ENCODE assay signal across 17 mouse cellular contexts in the genomic region with DNA sequence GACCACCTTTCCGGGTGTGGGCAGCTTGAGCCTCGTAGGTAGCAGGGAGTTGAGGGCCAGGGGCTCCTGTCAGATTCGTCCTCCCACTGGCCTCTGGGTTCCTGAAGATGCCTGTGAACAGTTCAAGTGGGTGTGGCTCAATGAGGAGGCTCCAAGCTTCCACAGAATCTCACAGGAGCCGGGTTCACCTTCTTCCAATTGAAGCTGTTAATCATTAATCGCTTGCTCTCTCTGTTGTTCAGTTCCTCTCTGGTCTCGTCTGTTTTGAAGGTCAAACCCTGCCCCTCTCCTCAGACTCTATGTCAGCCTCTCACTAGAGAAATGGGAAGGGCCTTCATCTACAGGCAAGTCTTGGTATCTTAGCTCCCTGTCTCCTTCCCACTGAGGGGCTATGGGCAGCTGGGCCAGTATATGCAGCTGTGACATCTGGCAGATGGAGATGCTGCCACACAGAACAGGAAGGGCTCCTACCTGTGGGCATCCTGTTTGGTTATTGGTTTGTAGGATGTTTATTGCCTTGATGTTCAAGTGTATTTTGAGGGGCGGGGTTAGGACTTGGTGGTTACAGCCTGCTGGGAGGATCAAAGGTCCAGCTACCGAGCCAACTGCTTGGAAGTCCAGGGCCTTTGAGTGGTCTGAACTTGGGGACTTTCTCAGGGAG. TPM values are rescaled to one million over a fixed set of nuclear protein-coding genes. Genes with fewer than 3 reads are reported as not detected.
DNase-seq lines count a peak whose midpoint lies in the region; ATAC-seq and TF ChIP-seq lines count a peak whose summit lies in the region.
"Had no signal": no experiment of that assay in that cellular context is flagged by ENCODE, and none has a peak within 500 bp of the region (broad histone marks: within the 10 kb centered on the region; RNA-seq: fewer than 3 reads in every experiment).

No protein-coding gene starts in this region.

- no peaks in the 10 kb centered on the region for H3K36me3 ChIP-seq in thymus, adult 2 months (ENCODE audit: control insufficient read depth, insufficient read depth, low read length)
- no peaks in the 10 kb centered on the region for H3K36me3 ChIP-seq in kidney, postnatal 0 days (ENCODE audit: insufficient read depth, low read length)
- H3K36me3 ChIP-seq in stomach, postnatal 0 days (ENCODE audit: control insufficient read depth, insufficient read depth, low read length): no peaks in the 10 kb centered on the region
- H3K36me3 ChIP-seq in forebrain, embryonic 11.5 days (ENCODE audit: control insufficient read depth, insufficient read depth, low read length): no peaks in the 10 kb centered on the region
- H3K36me3 ChIP-seq: embryonic facial prominence, embryonic 10.5 days; heart, embryonic 10.5 days had no signal

- H3K4me3 ChIP-seq in thymus, adult 2 months (ENCODE audit: control insufficient read depth, insufficient read depth, low read length): no peak overlapping the region
- no peak overlapping the region for H3K4me3 ChIP-seq in kidney, postnatal 0 days (replicated peaks; ENCODE audit: low read depth, low read length)
- H3K4me3 ChIP-seq in stomach, postnatal 0 days (ENCODE audit: low read depth, low read length): no peak overlapping the region
- H3K4me3 ChIP-seq in forebrain, embryonic 11.5 days (ENCODE audit: low read depth, low read length): no peak overlapping the region
- H3K4me3 ChIP-seq: embryonic facial prominence, embryonic 10.5 days; heart, embryonic 10.5 days had no signal

- no peaks in the 10 kb centered on the region for H3K27me3 ChIP-seq in thymus, adult 2 months (ENCODE audit: control insufficient read depth, insufficient read depth, low read length)
- H3K27me3 ChIP-seq in kidney, postnatal 0 days (ENCODE audit: insufficient read depth, low read length): no peaks in the 10 kb centered on the region
- no peaks in the 10 kb centered on the region for H3K27me3 ChIP-seq in stomach, postnatal 0 days (ENCODE audit: control insufficient read depth, insufficient read depth, low read length)
- no peaks in the 10 kb centered on the region for H3K27me3 ChIP-seq in forebrain, embryonic 11.5 days (ENCODE audit: control insufficient read depth, insufficient read depth, low read length)

- H3K4me2 ChIP-seq in kidney, postnatal 0 days (ENCODE audit: low read length): no peak overlapping the region
- no peak overlapping the region for H3K4me2 ChIP-seq in stomach, postnatal 0 days (replicated peaks; ENCODE audit: low read depth)
- H3K4me2 ChIP-seq in forebrain, embryonic 11.5 days (ENCODE audit: low read depth, low read length, severe bottlenecking): no peak overlapping the region

- H3K4me1 ChIP-seq in thymus, adult 2 months (replicated peaks; ENCODE audit: control insufficient read depth, insufficient read depth, low read length): peaks cover 29% of the 10 kb centered on the region
- H3K4me1 ChIP-seq in kidney, postnatal 0 days (replicated peaks; ENCODE audit: insufficient read depth, low read length): peaks cover 12% of the 10 kb centered on the region; the same call in 1 of the 2 replicates
- peaks cover 5% of the 10 kb centered on the region; the same call in 1 of the 2 replicates for H3K4me1 ChIP-seq in stomach, postnatal 0 days (replicated peaks; ENCODE audit: control insufficient read depth, insufficient read depth)
- no peaks in the 10 kb centered on the region for H3K4me1 ChIP-seq in forebrain, embryonic 11.5 days (replicated peaks; ENCODE audit: control insufficient read depth, insufficient read depth, low read length)

- no peaks in the 10 kb centered on the region for H3K9me3 ChIP-seq in kidney, postnatal 0 days (replicated peaks; ENCODE audit: low read length)
- H3K9me3 ChIP-seq in stomach, postnatal 0 days (ENCODE audit: control insufficient read depth, low read length): no peaks in the 10 kb centered on the region
- no peaks in the 10 kb centered on the region for H3K9me3 ChIP-seq in forebrain, embryonic 11.5 days (ENCODE audit: control insufficient read depth, low read length)
- H3K9me3 ChIP-seq: embryonic facial prominence, embryonic 10.5 days; heart, embryonic 10.5 days had no signal

- peak; percentile 77 for ATAC-seq in inflammation-experienced regulatory T-cells, adult 6 months
- ATAC-seq in kidney, postnatal 0 days (replicated peaks; ENCODE audit: low FRiP score, low read depth): peak; percentile 52; the same call in 1 of the 2 replicates
- peak; percentile 35; the same call in 1 of the 2 replicates for ATAC-seq in stomach, postnatal 0 days (ENCODE audit: low FRiP score, low TSS enrichment)
- ATAC-seq in forebrain, embryonic 11.5 days (replicated peaks; ENCODE audit: low FRiP score): no peak

- DNase-seq in thymus, adult 2 months: no peak
- no peak for DNase-seq in thymus, postnatal 4 days
- DNase-seq in kidney, postnatal 0 days (ENCODE audit: low spot score): peak; percentile 32
- DNase-seq in stomach, postnatal 0 days (ENCODE audit: low spot score): no peak
- no peak for DNase-seq in forebrain, embryonic 11.5 days (ENCODE audit: low spot score)
- DNase-seq in frontal cortex, adult 2 months (ENCODE audit: extremely low spot score in 1 of 2, low spot score in 1 of 2): no peak
- DNase-seq in left cerebral cortex, adult 18-20 months (ENCODE audit: low spot score in 2 of 2): no peak
- DNase-seq: adrenal gland, postnatal 10 days; cerebellum, postnatal 14 days; left cerebral cortex, postnatal 4 days; lung, adult 2 months had no signal

- TF ChIP-seq CTCF in thymus, adult 2 months (IDR thresholded peaks at IDR 0.05; ENCODE audit: borderline replicate concordance, control insufficient read depth, extremely low read depth, insufficient read depth, low read length, poor library complexity): no peak
- no peak for TF ChIP-seq CTCF in kidney, postnatal 0 days (IDR thresholded peaks at IDR 0.05; ENCODE audit: low read depth)
- TF ChIP-seq CTCF in stomach, postnatal 0 days (IDR thresholded peaks at IDR 0.05; ENCODE audit: low read depth): no peak

- peak overlapping the region; percentile 41; the same call in 1 of the 2 replicates for H3K27ac ChIP-seq in thymus, adult 2 months (ENCODE audit: control insufficient read depth, insufficient read depth, low read length)
- H3K27ac ChIP-seq in kidney, postnatal 0 days: peak overlapping the region; percentile 57
- no peak overlapping the region for H3K27ac ChIP-seq in stomach, postnatal 0 days (replicated peaks)
- H3K27ac ChIP-seq in forebrain, embryonic 11.5 days (ENCODE audit: low read depth, low read length): no peak overlapping the region
- H3K27ac ChIP-seq: embryonic facial prominence, embryonic 10.5 days; heart, embryonic 10.5 days had no signal

- H3K9ac ChIP-seq in kidney, postnatal 0 days (ENCODE audit: low read depth, low read length): no peak overlapping the region
- no peak overlapping the region for H3K9ac ChIP-seq in stomach, postnatal 0 days (ENCODE audit: low read length)
- H3K9ac ChIP-seq in forebrain, embryonic 11.5 days (ENCODE audit: low read length): no peak overlapping the region

- 52% methylated on average over 8 of the region's 8 CpGs for WGBS in thymus, adult 2 months
- 56% methylated on average over 8 of the region's 8 CpGs for WGBS in kidney, postnatal 0 days
- 51% methylated on average over 8 of the region's 8 CpGs for WGBS in stomach, postnatal 0 days
- WGBS in forebrain, embryonic 11.5 days: 79% methylated on average over 8 of the region's 8 CpGs

- TF ChIP-seq EP300 in stomach, postnatal 0 days (optimal IDR thresholded peaks at IDR 0.05): no peak

- no peak for TF ChIP-seq POLR2A in thymus, adult 2 months (IDR thresholded peaks at IDR 0.05; ENCODE audit: control insufficient read depth, extremely low read depth, insufficient read depth, low read length, poor library complexity)

RNA-seq across cellular contexts. Expression of gene Mgat3, which starts 18.2 kb away (rescaled TPM):
- polyA plus RNA-seq in thymus, adult 2 months (2012; rRNA removed): 16.2 and 20.3 TPM in 2 replicates
- not detected for polyA plus RNA-seq in inflammation-experienced regulatory T-cells, adult 6 months (2017; shearing (Covaris generic))
- 6.7 and 7.4 TPM in 2 replicates for polyA plus RNA-seq in kidney, postnatal 0 days (2015; fragmentation: Nextera tagmentation; extraction: Ambion mirVana)
- polyA plus RNA-seq in stomach, postnatal 0 days (2015; fragmentation: Nextera tagmentation; extraction: Ambion mirVana): 5.8 and 5.9 TPM in 2 replicates
- 8.8 and 9.2 TPM in 2 replicates for polyA plus RNA-seq in forebrain, embryonic 11.5 days (2014; fragmentation: Nextera tagmentation; extraction: Ambion mirVana)
- 79.3 and 84.5 TPM in 2 replicates for polyA plus RNA-seq in frontal cortex, adult 2 months (2012; rRNA removed)
- 100 to 1,000 TPM; 124 TPM for total RNA-seq in left cerebral cortex, adult 18-20 months (2021)
- total RNA-seq: hematopoietic stem cell, adult 5-6 weeks; megakaryocyte progenitor cell, adult 5-6 weeks had no signal

RNA-seq across cellular contexts. Expression of gene Mief1, which starts 42.1 kb away (rescaled TPM):
- 32.7 and 36.3 TPM in 2 replicates for polyA plus RNA-seq in thymus, adult 2 months (2012; rRNA removed)
- 10 to 100 TPM; 29.1 to 39.4 (median 34.2) TPM for polyA plus RNA-seq in inflammation-experienced regulatory T-cells, adult 6 months (2017; shearing (Covaris generic))
- 19.9 and 20.5 TPM in 2 replicates for polyA plus RNA-seq in kidney, postnatal 0 days (2015; fragmentation: Nextera tagmentation; extraction: Ambion mirVana)
- 12.6 TPM in 2 replicates for polyA plus RNA-seq in stomach, postnatal 0 days (2015; fragmentation: Nextera tagmentation; extraction: Ambion mirVana)
- polyA plus RNA-seq in forebrain, embryonic 11.5 days (2014; fragmentation: Nextera tagmentation; extraction: Ambion mirVana): 47.0 and 47.1 TPM in 2 replicates
- 14.9 and 15.6 TPM in 2 replicates for polyA plus RNA-seq in frontal cortex, adult 2 months (2012; rRNA removed)
- total RNA-seq in left cerebral cortex, adult 18-20 months (2021): 10 to 100 TPM; 34.1 to 35.3 TPM

RNA-seq across cellular contexts. Expression of gene AC140267.1, which starts 43.9 kb away (rescaled TPM):
- not detected in 2 replicates for polyA plus RNA-seq in thymus, adult 2 months (2012; rRNA removed)
- polyA plus RNA-seq in inflammation-experienced regulatory T-cells, adult 6 months (2017; shearing (Covaris generic)): 10 to 100 TPM in 1 of 3 experiments, not detected in 2; 10.7 TPM
- not detected in 2 replicates for polyA plus RNA-seq in kidney, postnatal 0 days (2015; fragmentation: Nextera tagmentation; extraction: Ambion mirVana)
- not detected in 2 replicates for polyA plus RNA-seq in stomach, postnatal 0 days (2015; fragmentation: Nextera tagmentation; extraction: Ambion mirVana)
- polyA plus RNA-seq in forebrain, embryonic 11.5 days (2014; fragmentation: Nextera tagmentation; extraction: Ambion mirVana): not detected in 2 replicates
- polyA plus RNA-seq in frontal cortex, adult 2 months (2012; rRNA removed): not detected in 2 replicates
- total RNA-seq in left cerebral cortex, adult 18-20 months (2021): 10 to 100 TPM; 19.0 to 19.4 TPM
- total RNA-seq: hematopoietic stem cell, adult 5-6 weeks had no signal
- polyA plus RNA-seq: C2C12; embryonic facial prominence, embryonic 10.5 days; lung, adult 2 months had no signal

RNA-seq across cellular contexts. Expression of gene Tab1, which starts 58.8 kb away (rescaled TPM):
- 53.8 and 61.0 TPM in 2 replicates for polyA plus RNA-seq in thymus, adult 2 months (2012; rRNA removed)
- polyA plus RNA-seq in inflammation-experienced regulatory T-cells, adult 6 months (2017; shearing (Covaris generic)): 10 to 100 TPM; 12.2 to 15.9 (median 12.3) TPM
- polyA plus RNA-seq in kidney, postnatal 0 days (2015; fragmentation: Nextera tagmentation; extraction: Ambion mirVana): 27.7 and 31.8 TPM in 2 replicates
- polyA plus RNA-seq in stomach, postnatal 0 days (2015; fragmentation: Nextera tagmentation; extraction: Ambion mirVana): 16.3 and 16.5 TPM in 2 replicates
- 36.7 and 40.0 TPM in 2 replicates for polyA plus RNA-seq in forebrain, embryonic 11.5 days (2014; fragmentation: Nextera tagmentation; extraction: Ambion mirVana)
- 37.9 and 41.4 TPM in 2 replicates for polyA plus RNA-seq in frontal cortex, adult 2 months (2012; rRNA removed)
- 10 to 100 TPM; 23.8 to 25.7 TPM for total RNA-seq in left cerebral cortex, adult 18-20 months (2021)

Comparison
In these comparisons a context has a peak if more than half of its experiments do, and no peak if none do; other contexts are left out.
1. H3K27ac ChIP-seq: peak in thymus, adult 2 months (single experiment) and kidney, postnatal 0 days (single experiment); none in stomach, postnatal 0 days (single experiment) and forebrain, embryonic 11.5 days (single experiment).